Mouse (Mus musculus) c-Kit-positive CD71-negative TER-119-negative erythroid progenitor cells, embryonic 14.5 days (primary cell): ENCODE data around the gene Mapkapk2.

Experiments used
- DNase-seq: peaks from one replicate; pipeline ENCODE4 v3.0.0-alpha.2; 2013; ENCODE audit warnings: low read depth

Gene Mapkapk2

DNA sequence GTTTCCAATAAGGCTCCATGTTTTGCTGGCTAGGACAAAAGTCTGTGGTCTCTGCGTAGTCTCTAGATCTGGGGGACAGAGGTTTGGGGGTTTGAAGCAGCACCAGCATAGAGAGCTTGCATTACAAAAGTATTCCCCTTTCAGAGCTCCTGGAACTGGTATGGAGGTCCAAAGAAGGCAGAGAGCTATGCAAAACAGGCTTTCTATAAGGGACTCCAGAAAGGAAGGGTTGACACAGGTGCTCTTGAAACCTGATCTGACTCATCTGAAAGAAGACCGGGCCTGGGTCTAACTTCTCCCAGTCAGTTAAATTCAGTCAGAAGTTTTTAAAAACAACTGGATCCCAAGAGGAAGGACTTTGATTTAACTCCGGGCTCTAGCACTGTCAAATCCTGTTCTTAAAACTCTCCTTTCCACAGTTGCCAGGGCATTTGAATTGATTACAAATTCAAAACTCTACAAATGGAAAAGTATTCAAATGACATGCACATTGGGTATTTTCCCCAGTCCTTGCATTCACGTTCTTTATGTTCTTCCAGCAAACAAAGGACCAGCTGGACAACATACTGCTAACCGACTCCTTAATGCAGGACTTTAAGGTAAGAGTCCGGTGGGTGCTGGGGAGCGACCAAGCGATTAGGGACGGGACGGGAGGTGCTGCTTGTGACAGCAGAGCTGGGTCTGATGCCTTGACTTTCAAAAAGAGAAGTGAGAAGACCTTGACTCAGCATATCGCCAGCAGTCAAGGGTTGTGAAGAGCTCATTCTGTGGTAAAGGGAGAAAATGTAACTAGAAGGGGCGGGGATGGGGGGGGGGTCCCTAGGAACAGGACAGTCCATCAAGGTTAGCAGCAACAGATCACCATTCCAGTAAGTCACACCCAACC lies 77.0 kb downstream of the Mapkapk2 start:
- no peak for DNase-seq

DNA sequence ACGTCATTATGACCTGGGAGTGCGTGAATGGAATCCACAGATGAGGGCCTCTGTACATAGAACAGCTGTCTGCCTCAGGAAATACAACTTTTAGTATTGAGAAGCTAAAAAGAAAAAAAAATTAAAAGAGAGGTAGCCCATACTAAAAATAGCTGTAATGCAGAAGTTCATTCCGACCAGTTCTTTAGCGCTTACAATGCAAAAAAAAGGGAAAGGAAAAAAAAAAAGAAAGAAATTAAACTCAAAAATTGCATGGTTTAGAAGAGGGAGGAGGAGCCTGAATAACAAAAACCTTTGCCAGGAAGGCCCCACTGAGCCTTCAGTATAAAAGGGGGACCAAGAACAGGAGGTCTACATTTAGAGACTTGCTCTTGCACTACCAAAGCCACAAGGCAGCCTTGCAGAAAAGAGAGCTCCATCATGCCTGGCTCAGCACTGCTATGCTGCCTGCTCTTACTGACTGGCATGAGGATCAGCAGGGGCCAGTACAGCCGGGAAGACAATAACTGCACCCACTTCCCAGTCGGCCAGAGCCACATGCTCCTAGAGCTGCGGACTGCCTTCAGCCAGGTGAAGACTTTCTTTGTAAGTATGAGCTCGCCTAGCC lies 78.0 kb downstream of the Mapkapk2 start, which contains the start of gene Il10:
Gene Il10 (plus strand): TSS at position 354 of the 607 bp plus-strand sequence.
- no peak for DNase-seq

DNA sequence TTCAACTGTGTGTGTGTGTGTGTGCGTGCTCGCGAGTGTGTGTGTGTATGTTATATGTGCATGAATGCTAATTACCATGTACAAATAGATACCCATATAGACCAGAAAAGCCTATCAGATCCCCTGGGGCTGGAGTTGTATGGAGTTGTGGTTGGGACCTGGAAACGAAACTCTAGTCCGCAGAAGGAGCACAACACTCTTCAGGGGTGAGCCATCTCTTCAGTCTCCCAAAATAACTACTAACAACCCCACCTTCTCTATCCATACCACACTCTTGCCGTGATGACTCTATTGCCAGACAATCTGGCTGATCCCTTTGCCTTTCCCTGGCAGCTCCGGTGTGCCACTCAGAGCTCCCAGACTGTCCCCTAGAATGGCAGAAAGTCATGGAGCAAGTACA lies 81.7 kb downstream of the Mapkapk2 start:
- DNase-seq, result no peak

DNA sequence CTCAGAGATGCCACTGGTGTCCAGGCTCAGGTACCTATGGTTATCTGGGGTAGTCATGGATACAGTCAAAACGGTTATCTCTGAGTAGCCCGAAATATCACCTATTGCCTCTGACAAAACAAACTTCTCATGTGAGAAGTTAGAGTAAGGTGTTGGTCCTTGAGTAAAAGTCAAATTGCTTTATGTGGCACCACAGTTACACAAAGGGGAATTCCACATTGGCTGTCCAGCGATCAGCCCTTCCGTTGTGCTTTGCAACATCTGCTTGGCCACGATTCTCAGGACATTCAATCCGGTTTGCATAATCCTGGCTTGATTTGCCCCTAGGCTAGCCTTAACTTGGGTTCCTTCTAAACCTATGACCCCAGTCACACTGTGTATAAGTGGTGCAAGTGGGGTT lies 82.3 kb downstream of the Mapkapk2 start:
- no peak for DNase-seq

DNA sequence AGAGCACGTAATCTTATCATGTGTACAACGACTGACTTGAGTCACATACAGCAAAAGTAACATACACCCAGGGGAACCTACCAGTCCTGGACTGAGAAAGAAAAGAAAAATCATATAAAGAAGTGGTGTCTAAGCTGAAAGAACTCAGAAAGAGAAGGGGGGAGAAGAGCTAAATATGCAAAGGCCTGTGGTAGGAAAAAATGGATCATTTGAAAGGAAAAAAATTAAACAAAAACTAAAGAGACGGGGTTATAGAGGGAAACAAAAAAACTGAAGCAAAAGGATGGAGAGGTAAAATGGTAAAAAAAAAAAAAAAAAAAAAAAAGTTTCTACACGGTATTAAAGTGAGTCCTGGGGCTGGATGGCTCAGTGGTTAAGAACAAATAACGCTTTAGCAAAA lies 83.7 kb downstream of the Mapkapk2 start:
- no peak for DNase-seq

DNA sequence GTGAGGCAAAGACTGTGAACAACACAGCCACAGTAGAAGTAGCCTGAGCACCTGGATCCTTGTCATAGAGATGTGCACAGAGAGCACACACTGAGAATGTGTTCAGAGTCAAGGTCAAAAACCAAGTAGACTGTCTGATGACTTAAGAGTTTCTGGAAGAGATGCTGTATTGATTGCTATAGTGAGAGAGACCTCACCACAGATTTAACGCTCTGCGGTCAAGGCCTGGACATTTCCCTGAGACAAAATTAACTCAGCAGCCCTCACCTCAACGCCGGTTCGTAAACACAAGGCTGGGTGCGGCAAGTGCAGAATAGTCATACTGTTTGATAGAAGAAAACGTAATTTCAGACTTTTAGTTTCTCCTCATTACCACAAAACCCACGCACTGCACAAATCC lies 85.1 kb downstream of the Mapkapk2 start:
- DNase-seq, result no peak

DNA sequence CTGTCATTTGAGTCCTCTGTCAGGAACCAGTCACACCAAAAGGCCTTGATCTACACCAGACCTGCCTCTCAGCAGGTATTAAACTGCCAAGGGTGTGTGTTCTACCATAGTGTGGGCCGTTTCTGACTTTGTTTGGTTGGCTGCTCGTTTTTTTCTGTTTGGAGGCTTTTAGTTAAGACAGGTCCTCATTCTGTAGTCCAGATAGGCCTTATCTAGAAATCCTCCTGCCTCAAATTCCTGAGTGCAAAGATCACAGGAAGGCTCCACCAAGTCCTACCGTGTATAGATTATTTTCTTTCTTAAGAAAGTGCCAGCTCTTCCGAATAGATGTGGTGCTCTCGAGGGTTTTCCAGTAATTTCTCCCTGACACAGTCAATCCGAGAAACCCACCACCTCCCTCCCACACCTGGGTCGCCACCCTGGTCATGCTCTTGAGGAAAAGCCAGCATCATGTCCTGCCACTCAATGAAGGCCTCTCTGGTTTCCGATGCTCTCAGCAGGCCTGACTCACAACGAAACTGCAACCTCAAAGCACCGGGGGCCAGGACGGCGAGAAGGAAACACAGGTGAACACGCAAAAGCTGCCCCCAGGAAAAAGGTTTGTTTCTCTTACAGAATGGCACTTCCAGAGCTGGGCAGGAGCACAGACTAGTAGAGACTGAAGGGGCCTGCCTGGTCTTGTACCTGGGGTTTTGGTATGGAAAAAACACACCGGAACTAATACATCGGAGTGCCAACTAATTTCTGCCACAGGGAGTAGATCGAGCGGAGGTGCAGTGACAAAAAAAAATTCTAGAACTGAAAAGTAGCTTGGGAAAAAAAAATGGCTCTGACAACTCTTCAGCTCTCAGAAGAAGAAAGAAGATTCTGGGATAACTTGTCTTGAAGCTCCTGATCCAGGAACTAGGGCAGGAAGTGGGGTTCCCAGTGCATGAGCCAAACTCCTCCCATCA lies 87.1 kb downstream of the Mapkapk2 start:
- no peak for DNase-seq

DNA sequence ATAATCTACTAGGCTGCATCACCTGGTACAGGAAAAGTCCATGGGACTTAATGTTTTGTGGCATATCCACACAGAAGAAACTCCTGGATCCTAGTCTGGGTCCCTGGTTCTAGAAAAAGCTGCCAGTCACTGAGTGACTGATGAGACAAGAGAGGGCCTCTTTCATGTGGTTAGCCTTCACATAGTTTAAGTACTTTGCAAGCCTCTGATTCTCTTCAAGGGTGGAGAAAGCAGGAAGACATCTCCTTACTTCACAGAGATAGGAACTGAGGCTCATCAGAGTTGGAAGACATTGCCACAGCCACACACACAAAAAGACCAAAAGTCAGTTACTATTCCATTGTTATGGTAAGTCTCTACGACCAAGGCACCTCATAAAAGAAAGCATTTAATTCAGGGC lies 91.6 kb downstream of the Mapkapk2 start:
- no peak for DNase-seq
